Mouse (Mus musculus): Measurements from ENCODE around the gene Acvr2b. TPM values are rescaled to one million over a fixed set of nuclear protein-coding genes. Genes with fewer than 3 reads are reported as not detected.

Acvr2b gene
- total RNA-seq, 1 experiment from 2014 or later = 1.2 TPM

DNA sequence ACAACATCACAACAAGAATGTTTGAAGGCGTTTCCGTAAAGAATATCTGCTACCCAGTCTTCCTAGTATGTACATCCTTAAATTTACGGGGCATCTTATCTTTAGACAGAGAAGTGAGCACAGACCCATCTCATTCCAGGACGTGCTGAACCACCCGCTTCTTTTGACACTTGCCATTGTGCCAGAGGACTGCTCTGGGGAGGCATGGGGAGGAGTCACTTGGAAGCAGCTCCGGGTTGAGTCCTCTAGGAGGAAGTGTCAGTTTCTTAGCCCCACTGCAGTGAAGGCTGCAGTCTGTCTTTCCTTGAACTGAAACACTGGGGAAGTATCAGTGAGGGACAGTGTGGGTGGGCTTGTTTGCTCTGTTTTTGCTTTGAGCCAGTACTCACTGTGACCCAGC lies 43.8 kb downstream of the Acvr2b start:
- ATAC-seq (replicated peaks in 1 of 2; ENCODE audit: insufficient read depth in 1 of 2, low FRiP score in 2 of 2, low TSS enrichment in 1 of 2, low read depth in 1 of 2, poor library complexity in 2 of 2, severe bottlenecking in 2 of 2) = peak; percentile 51 to 59; a peak in 3 of 4 replicates

DNA sequence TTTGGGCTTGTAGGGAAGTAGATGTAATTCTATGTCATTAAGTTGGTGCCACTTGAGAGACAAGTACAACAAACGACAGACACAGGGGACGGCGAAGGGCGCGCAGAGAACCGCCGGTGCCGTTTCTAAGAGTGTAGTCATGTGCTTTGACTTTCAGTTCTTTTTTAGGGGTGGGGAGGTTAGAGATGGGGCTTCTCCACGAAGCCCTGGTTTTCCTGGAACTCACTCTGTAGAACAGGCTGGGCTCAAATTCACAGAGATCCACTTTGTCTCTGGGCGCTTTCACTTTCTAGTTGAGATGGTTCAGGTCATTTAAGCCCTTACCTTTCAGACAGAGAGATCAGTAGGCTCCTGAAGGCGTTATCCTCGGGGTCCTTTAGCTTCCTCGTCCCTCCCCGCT lies 54.0 kb downstream of the Acvr2b start:
- no peak for ATAC-seq (replicated peaks in 1 of 2; ENCODE audit: insufficient read depth in 1 of 2, low FRiP score in 2 of 2, low TSS enrichment in 1 of 2, low read depth in 1 of 2, poor library complexity in 2 of 2, severe bottlenecking in 2 of 2)

DNA sequence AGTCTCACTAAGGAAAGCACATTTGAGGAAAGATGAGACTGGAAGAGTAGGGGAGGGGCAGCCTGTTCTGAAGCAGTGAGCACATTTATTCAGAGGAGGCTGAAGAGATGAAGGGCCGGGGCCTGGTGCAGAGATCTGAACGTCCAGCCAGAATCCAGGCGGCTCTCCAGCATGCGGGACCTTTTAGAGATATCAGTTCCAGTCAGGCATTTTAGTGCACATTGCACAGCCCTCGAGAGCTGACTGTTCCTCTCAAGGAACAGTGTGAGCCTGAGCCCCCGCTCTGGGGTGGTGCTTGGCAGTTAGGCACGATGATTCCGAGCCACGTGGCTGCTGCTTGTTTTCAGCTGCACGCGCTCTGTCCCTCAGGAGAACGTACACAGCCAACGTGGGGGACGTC lies 55.2 kb downstream of the Acvr2b start:
- no peak for ATAC-seq (replicated peaks in 1 of 2; ENCODE audit: insufficient read depth in 1 of 2, low FRiP score in 2 of 2, low TSS enrichment in 1 of 2, low read depth in 1 of 2, poor library complexity in 2 of 2, severe bottlenecking in 2 of 2)

DNA sequence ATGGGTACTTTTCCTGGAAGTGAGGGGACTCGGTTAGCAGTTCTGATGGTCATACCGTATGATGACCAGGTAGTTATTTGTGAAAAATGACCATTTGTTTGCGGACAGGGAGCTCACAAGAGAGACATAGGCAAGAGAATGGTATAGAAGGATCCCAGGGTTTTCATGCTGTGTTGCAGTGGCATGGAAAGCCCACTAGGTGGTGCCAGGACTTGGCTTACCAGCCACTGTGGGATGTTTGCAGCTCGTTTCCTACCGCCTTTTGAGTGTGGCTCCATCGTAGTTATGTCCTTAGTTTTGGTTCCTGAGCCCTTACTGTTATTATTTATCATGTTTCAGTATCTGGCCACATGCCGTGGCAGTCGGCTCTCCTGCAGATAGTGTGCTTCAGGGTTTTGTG lies 58.5 kb downstream of the Acvr2b start:
- ATAC-seq (replicated peaks in 1 of 2; ENCODE audit: insufficient read depth in 1 of 2, low FRiP score in 2 of 2, low TSS enrichment in 1 of 2, low read depth in 1 of 2, poor library complexity in 2 of 2, severe bottlenecking in 2 of 2) = peak; percentile 67 to 72; a peak in 2 of 4 replicates

DNA sequence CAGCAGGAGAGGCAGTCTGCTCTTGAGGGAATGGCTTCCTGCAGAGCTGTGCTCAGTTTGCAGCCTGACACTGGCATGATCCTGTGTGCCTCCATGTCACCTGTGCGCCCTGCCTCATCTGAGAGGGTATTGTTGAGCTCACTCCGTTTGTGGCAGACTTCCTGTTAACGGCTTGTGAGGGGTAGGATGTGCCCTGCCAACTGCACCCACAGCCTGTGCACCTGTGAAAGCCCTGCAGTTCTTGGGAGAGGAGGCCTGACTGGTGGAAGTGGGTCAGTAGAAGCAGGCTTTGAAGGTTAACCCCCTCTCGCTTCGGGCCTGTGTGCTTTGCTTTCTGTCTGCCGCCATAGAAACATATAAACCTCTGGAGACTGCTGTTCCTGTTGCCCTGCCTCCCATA lies 63.1 kb downstream of the Acvr2b start:
- no peak for ATAC-seq (replicated peaks in 1 of 2; ENCODE audit: insufficient read depth in 1 of 2, low FRiP score in 2 of 2, low TSS enrichment in 1 of 2, low read depth in 1 of 2, poor library complexity in 2 of 2, severe bottlenecking in 2 of 2)

DNA sequence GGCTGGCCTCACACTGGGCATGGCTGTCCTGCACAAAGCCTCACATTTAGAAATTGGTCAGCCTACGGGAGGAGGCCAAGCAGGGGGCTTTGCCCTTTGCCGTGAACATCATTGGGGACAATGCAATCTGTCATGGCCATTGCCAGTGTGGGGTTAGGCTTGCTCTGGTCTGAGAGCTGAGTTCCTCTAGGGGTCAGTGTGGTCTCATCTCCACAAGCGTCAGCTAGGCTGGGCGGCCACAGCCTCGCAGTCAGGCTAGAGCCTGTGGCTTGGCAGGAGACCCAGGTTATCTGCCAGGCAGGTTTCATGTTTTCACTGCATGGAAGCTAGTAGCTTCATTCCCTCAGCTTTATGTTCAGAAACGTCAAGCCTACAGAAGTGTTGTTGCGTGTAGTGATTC lies 63.7 kb downstream of the Acvr2b start:
- peak; percentile 71 to 78; a peak in 3 of 4 replicates for ATAC-seq (replicated peaks in 1 of 2; ENCODE audit: insufficient read depth in 1 of 2, low FRiP score in 2 of 2, low TSS enrichment in 1 of 2, low read depth in 1 of 2, poor library complexity in 2 of 2, severe bottlenecking in 2 of 2)

DNA sequence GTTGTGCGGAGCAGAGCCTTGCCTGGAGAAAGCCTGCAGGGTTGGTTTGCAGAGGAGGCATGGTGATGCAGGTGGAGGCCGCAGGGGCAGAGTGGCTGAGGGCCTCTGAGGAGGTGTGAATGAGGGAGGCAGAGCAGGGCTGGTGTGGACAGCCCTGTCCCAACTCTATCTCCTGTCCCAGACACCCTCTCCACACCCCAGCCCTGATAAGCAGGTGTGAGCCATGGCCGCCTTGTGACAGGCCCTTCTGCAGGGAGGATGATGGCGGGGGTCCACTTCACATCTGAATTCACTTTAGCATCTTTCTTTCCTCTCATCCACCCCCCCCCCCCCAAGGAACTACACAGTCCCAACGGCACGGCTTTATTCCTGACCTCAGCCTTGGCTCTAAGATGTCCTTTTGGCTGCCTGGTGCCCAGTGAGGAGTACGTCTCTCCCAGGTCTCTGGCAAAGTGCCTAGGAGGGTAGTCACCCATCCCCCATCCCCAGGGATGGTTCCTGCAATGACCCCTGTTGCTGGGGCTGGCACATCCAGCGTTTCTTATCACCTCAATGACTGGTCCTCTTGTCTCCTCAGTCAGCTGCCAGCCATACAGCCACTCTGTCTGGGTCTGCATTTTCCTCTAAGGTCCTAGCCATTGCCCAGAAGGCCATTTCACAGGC lies 67.9 kb downstream of the Acvr2b start:
- ATAC-seq (replicated peaks in 1 of 2; ENCODE audit: insufficient read depth in 1 of 2, low FRiP score in 2 of 2, low TSS enrichment in 1 of 2, low read depth in 1 of 2, poor library complexity in 2 of 2, severe bottlenecking in 2 of 2) = no peak; a peak in 1 of 4 replicates

DNA sequence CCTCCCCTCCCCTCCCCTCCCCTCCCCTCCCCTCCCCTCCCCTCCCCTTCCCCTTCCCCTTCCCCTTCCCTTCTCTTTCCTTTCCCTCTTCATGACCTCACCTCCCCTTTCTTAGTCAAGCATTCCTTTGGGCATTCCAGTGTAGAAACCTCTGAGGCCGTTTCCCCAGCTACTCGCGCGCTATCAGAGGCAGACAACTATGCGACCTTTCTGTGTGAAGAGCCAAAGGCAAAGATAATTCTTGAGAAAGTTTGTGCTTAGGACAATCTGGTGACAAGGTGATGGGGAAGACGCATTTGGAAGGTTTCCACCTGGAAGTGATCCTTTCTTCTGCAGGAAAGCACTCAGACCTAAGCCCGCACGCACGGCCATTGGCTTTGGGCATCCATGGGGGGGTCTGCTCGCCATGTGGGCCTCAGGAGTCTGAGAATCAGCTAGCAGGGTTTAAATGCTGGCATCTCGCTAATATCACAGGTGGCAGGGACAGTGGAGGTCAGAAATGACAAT lies 70.5 kb downstream of the Acvr2b start:
- no peak for ATAC-seq (replicated peaks in 1 of 2; ENCODE audit: insufficient read depth in 1 of 2, low FRiP score in 2 of 2, low TSS enrichment in 1 of 2, low read depth in 1 of 2, poor library complexity in 2 of 2, severe bottlenecking in 2 of 2)

DNA sequence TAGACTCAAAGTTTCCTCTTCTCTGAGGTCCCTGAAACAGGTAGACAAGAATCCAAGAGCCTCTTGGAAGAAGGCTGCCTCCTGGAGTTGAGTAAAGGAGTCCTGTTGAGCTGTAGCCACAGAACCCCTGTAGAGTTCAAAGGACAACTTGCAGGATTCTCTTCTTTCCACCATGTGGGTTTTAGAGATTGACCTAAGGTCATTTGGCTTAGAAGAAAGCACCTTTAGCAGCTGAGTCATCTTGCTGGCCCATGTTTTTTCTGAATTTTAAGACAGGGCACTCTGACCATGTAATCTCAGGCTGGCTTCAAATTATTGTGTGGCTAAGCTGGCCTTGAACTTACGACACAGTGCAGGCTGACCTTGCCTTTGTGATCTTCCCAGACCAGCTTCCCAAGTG lies 71.1 kb downstream of the Acvr2b start:
- ATAC-seq (replicated peaks in 1 of 2; ENCODE audit: insufficient read depth in 1 of 2, low FRiP score in 2 of 2, low TSS enrichment in 1 of 2, low read depth in 1 of 2, poor library complexity in 2 of 2, severe bottlenecking in 2 of 2) = no peak

DNA sequence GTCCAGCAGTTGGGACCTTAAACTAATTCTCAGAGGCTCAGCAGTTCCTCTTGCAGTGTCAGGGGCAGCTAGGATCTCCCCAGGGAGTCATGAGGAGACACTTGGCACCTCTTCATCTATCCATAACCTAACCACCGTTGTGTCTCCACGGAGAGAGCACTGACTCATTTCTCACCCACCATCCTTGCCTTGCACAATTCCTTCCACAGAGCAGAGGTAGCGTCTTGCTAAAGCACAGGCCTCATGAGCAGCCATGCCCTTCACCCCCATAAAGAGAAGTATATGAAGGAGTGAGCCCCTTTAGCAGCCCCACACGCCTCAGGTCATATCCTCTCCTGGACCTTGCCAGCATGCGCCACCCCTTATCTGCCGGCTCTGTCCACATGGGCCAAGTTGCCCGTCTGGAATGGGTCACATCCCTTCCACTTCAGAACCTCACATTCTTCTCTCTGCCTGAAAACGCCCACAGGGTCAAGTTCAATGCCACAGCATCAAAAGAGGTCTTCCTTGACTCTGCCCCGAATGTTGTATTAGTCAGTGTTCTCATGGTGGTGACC lies 71.8 kb downstream of the Acvr2b start:
- ATAC-seq (replicated peaks in 1 of 2; ENCODE audit: insufficient read depth in 1 of 2, low FRiP score in 2 of 2, low TSS enrichment in 1 of 2, low read depth in 1 of 2, poor library complexity in 2 of 2, severe bottlenecking in 2 of 2) = no peak

DNA sequence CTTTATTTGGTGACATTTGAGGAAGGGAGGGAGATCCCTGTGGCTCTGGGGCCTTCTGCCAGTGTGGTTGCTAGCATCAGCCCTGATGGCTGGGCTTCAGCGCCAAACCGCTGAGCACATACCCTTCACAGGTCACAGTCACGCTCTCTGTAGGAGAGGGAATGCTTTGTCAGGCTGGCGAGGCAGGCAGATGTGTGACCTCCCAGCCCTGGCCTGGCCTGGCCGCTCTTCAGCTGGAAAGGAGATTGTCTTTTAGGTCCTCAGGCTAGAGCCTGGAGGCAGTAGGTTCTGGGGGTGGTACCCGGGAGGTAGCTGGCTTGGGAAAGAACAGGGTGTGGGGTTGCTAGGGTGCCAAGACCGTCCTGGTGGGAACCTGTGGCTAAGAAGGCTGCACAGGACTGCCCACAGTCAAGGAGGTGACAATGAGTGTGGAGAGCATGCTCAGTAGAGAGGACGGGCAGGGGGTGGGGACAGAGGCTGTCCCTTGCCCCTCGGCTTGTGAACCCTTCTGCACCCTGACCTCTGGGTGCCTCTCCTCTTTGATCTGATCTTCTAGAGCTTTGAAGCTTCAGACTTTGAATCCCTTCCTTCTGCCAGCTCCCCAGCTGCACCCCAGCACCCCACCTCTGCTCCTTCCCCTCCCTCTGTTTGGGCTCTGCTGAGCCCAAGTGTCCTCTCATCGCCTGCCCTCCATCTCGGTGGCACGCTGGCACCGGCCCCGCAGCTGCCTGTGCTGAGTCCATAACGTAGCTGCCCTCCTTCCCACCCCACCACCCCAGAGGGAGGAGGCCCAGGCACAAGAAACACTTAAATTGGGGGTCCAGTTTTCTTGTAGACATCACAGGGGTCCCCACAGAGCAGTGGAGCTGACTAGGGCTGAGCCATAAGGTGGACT lies 73.0 kb downstream of the Acvr2b start:
- no peak for ATAC-seq (replicated peaks in 1 of 2; ENCODE audit: insufficient read depth in 1 of 2, low FRiP score in 2 of 2, low TSS enrichment in 1 of 2, low read depth in 1 of 2, poor library complexity in 2 of 2, severe bottlenecking in 2 of 2)

DNA sequence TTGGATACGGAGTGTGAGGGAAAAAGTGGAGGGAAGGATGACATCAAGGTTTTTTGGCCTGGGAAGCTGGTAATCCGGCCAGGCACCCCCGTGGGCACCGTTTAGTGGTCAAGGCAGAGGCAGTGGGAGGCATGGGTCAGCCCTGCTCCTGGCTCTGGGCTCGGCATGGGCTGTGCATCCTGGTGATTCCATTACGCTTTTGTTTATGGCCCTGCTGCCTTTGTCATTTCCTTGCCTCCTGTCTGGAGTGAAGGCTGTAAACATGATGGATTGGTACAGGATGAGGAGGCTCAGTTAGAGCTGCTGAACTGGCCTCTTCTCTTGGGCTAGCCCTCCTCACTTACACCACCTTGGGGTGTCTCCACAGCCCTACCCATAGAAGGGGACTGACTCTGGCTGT lies 75.8 kb downstream of the Acvr2b start:
- 0 out of 4 replicates have a peak, but pooled peaks of 1 of the 2 experiments have one; percentile 27 for ATAC-seq (replicated peaks in 1 of 2; ENCODE audit: insufficient read depth in 1 of 2, low FRiP score in 2 of 2, low TSS enrichment in 1 of 2, low read depth in 1 of 2, poor library complexity in 2 of 2, severe bottlenecking in 2 of 2)

DNA sequence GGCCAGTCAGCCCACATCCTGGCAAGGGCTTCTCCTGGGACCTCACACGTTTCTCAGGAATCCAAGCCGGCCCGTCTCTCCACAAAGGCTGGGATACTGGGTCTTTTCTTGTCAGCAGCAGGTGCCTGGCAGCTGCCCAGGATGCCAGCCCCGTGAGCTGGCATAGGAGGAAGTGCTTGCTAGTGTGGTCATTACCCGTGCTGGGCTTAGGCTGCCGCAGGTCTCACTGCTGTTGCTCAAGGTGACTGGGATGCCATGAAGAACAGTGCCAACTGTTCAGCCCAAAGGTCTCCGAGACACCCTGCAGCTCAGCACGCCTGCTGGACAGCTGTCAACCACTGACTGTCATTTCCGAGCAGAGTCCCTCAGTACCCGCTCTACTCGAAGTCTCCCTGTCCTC lies 76.4 kb downstream of the Acvr2b start:
- ATAC-seq (replicated peaks in 1 of 2; ENCODE audit: insufficient read depth in 1 of 2, low FRiP score in 2 of 2, low TSS enrichment in 1 of 2, low read depth in 1 of 2, poor library complexity in 2 of 2, severe bottlenecking in 2 of 2) = peak in 1 of 2 experiments; percentile 54; a peak in 1 of 4 replicates

DNA sequence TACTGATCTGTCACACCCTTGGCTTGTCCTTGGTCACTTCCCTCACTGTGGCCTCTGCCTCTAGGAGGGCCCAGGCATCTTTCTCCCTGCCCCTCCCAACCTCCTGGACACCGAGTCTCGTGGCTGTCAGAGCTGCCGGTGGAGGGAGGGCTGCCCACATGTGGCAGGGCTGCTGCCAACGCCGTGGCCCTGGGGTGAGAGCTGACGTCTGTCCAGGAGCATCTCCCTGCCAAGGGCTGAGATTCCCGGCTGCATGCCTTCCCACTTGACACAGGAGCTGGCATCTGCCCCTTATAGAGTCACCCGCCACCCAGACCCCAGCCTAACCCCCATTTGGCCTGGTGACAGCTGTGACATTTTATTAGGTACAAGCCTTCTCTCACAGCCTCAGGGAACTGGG lies 77.4 kb downstream of the Acvr2b start:
- ATAC-seq (replicated peaks in 1 of 2; ENCODE audit: insufficient read depth in 1 of 2, low FRiP score in 2 of 2, low TSS enrichment in 1 of 2, low read depth in 1 of 2, poor library complexity in 2 of 2, severe bottlenecking in 2 of 2) = no peak

DNA sequence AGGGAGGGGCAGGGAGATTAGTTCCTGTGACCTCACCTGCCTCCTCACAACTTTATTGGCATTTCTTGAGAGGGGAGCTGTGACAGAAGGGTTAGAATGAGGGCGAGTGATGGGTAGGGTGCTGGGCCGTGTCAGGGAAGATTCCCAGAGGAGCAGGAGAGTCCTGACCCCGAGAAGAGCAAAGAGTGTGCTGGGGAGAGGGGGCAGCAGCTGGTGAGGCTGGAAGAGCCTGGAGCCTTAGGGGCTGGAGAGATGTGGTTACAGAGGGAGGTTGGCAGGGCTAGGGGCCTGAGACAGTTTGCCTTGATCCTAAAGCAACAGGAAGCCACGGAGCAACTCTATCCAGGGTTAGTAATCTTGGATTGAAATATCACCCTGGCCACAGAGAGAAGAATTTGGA lies 79.7 kb downstream of the Acvr2b start:
- no peak for ATAC-seq (replicated peaks in 1 of 2; ENCODE audit: insufficient read depth in 1 of 2, low FRiP score in 2 of 2, low TSS enrichment in 1 of 2, low read depth in 1 of 2, poor library complexity in 2 of 2, severe bottlenecking in 2 of 2)

DNA sequence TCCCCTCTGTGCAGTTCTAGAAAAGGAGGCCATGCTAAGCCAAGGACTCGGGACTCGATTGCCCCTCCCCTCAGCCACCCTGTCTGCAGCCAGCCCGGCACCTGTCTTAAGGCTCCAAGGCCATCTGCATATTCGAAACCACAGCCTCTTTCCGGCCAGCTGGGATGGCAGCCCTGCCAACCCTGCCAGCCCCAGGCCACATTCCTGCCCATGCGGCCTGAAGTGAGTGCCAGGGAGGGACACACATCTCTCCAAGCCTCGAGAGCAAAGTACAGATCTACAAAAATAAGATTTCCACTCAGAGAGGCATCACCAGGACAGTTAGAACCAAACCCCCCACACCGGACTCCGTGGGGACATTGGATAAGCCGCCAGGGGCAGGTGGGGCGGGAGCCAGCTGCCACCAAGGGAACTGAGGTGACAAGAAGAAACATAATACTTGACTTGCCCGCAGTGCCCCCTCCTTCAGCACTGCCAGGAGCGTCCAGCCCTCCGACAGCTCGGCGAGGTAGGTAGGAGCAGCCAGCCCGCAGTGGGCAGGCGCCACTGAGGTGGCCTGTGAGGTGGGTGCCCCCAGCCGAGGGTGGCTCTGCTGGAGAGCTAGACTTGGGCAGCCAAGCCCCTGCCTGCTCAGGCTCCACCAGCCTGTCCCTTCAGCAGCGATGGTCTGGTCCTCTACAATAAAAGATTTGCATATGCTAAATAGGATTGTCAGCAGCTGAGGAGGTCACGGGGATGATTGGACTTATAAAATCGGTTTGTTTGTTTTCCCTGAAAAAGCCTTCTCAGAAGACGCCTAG lies 81.8 kb downstream of the Acvr2b start:
- peak; percentile 24 to 57; a peak in 3 of 4 replicates for ATAC-seq (replicated peaks in 1 of 2; ENCODE audit: insufficient read depth in 1 of 2, low FRiP score in 2 of 2, low TSS enrichment in 1 of 2, low read depth in 1 of 2, poor library complexity in 2 of 2, severe bottlenecking in 2 of 2)

DNA sequence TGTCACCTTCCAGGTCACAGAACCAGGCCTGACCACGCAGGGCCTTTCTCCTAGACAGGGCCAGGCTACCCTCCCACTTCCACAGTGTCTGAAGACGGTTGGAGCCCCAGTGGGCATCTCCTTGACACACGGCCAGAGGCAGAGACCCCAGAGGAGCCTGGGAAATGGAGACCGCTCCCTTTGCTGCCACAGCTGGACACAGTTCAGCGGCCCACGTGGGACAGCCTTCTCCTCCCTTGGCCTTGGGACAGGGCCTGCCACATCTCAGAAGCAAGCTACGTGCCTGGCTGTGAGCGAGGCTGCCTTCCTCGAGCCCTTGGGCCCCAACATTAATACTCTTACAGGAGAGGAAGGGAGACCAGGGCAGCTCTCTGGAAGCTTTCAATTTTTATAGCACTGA lies 82.5 kb downstream of the Acvr2b start:
- ATAC-seq (replicated peaks in 1 of 2; ENCODE audit: insufficient read depth in 1 of 2, low FRiP score in 2 of 2, low TSS enrichment in 1 of 2, low read depth in 1 of 2, poor library complexity in 2 of 2, severe bottlenecking in 2 of 2) = no peak

Data from hematopoietic stem cell, adult 5-6 weeks (primary cell).